Mouse (Mus musculus): ENCODE results near the gene Psmc3. TPM values are rescaled to one million over a fixed set of nuclear protein-coding genes. Genes with fewer than 3 reads are reported as not detected.
"Not testable (repeated sequence)": the region's sequence is repeated elsewhere in the genome, so short reads cannot be mapped to it uniquely, and the experiment has no call there.

Psmc3 gene
- polyA plus RNA-seq, 1 experiment from 2014 or later = 309 TPM

DNA sequence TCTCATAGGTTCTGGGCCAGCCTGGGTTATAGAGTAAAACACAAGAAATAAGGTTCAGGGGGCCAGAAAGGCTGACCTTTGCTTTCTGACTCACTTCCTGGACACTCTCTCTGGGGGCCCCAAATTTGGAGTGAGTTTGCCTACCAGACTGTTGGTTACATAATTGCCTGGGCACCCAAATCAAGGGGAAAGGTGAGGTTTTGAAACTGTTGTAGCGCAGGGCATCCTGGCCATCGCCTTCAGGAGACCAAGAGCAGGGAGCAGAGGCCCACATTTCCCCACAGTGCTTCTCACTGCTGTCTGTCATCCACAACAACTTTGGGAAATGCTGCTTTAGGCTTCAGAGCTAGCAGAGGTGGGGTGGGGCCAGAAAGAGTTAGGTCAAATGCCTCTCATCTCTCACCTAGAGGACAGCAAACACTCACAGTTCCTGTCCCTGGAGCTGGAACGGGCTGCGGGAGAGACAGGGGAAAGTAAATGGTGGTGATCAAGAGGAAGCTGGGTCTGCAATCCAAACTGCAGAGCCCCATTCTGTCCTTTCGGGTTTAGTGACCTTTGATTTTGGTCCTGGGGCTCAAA lies 56.1 kb downstream of the Psmc3 start:
- Histone ChIP-seq H3K4me1 (ENCODE audit: control insufficient read depth, insufficient read depth, low read length) (no peaks in the 10 kb centered on the region), H3K27ac (replicated peaks; ENCODE audit: low read depth, low read length) (no peak overlapping the region), H3K4me3 (ENCODE audit: low read depth, low read length) (no peak overlapping the region), H3K9me3 (ENCODE audit: control insufficient read depth, low read length) (no peaks in the 10 kb centered on the region), H3K4me2 (ENCODE audit: low read depth, low read length) (no peak overlapping the region), H3K9ac (ENCODE audit: low read depth, low read length) (no peak overlapping the region), H3K36me3 (ENCODE audit: control insufficient read depth, insufficient read depth, low read length) (no peaks in the 10 kb centered on the region), H3K27me3 (replicated peaks; ENCODE audit: control insufficient read depth, insufficient read depth, low read length) (no peaks in the 10 kb centered on the region)
- 89% methylated on average over 5 of the region's 5 CpGs for WGBS
- DNase-seq (ENCODE audit: low spot score) (no peak), ATAC-seq (ENCODE audit: low read depth) (no peak)

DNA sequence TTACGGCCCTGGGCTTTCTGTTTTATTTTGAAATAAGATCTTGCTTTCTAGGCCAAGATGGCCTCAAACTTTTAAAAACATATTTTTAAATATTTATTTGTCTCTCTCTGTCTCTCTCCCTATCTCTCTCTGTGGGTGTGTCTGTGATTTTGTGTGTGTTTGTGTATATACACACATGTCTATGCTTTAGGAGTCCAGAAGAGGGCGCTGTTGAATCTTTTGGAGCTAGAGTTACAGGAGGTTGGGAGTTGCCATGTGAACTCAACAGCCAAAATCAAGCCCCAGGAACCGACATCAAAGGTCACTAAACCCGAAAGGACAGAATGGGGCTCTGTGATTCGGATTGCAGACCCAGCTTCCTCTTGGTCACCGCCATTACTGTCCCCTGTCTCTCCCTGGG lies 56.6 kb downstream of the Psmc3 start:
- ATAC-seq (ENCODE audit: low read depth) = no peak
- WGBS = 73% methylated on average over 6 of the region's 6 CpGs
- no peak overlapping the region for H3K9ac ChIP-seq (ENCODE audit: low read depth, low read length)

DNA sequence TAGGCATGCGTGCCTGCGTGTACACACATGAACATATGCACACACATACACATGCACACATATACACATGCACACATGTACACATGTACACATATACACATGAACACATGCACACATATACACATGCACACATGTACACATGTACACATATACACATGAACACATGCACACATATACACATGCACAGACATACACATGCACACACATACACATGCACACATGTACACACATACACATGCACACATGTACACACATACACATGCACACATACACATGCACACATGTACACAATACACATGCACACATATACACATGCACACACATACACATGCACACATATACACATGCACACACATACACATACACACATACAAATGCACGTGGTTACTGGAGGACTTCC lies 58.0 kb downstream of the Psmc3 start:
- not testable (repeated sequence) for H3K36me3 ChIP-seq (ENCODE audit: control insufficient read depth, insufficient read depth, low read length); H3K4me2 ChIP-seq (ENCODE audit: low read depth, low read length); H3K27ac ChIP-seq (replicated peaks; ENCODE audit: low read depth, low read length); H3K4me3 ChIP-seq (ENCODE audit: low read depth, low read length); H3K9me3 ChIP-seq (ENCODE audit: control insufficient read depth, low read length); H3K4me1 ChIP-seq (ENCODE audit: control insufficient read depth, insufficient read depth, low read length); ATAC-seq (ENCODE audit: low read depth); DNase-seq (ENCODE audit: low spot score); H3K27me3 ChIP-seq (replicated peaks; ENCODE audit: control insufficient read depth, insufficient read depth, low read length); H3K9ac ChIP-seq (ENCODE audit: low read depth, low read length)
- WGBS = 86% methylated on average over 3 of the region's 3 CpGs

More for the DNA sequence above, 56.6 kb downstream of the Psmc3 start:
- Histone ChIP-seq H3K4me3 (ENCODE audit: low read depth, low read length) (no peak overlapping the region), H3K27me3 (replicated peaks; ENCODE audit: control insufficient read depth, insufficient read depth, low read length) (no peaks in the 10 kb centered on the region), H3K36me3 (ENCODE audit: control insufficient read depth, insufficient read depth, low read length) (no peaks in the 10 kb centered on the region), H3K27ac (replicated peaks; ENCODE audit: low read depth, low read length) (no peak overlapping the region), H3K4me1 (ENCODE audit: control insufficient read depth, insufficient read depth, low read length) (peaks cover 2% of the 10 kb centered on the region; the same call in 1 of the 2 replicates), H3K4me2 (ENCODE audit: low read depth, low read length) (no peak overlapping the region), H3K9me3 (ENCODE audit: control insufficient read depth, low read length) (no peaks in the 10 kb centered on the region)
- no peak for DNase-seq (ENCODE audit: low spot score)

DNA sequence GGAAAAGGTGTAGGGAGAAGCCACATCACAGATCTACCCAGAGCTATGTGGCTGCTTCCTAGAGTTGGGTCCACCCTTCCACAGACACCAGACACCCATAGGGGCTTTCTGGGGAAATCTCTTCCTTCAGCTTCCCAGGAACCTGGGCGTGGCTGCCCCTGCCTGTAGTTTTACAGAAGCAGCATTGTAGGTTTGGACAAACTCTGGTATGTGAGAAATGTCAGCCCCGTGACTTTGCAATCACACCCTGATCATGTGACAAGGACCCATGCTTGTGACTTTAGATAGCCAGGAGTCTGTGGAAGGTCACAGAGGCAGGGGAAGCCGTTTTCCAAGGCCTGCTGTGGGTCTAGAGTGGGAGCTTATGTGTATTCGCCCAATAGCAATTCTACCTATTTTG lies 58.7 kb downstream of the Psmc3 start:
- WGBS = 33% methylated on average over 4 of the region's 4 CpGs
- Histone ChIP-seq H3K9ac (ENCODE audit: low read depth, low read length) (no peak overlapping the region), H3K36me3 (ENCODE audit: control insufficient read depth, insufficient read depth, low read length) (no peaks in the 10 kb centered on the region), H3K4me3 (ENCODE audit: low read depth, low read length) (no peak overlapping the region), H3K27me3 (replicated peaks; ENCODE audit: control insufficient read depth, insufficient read depth, low read length) (no peaks in the 10 kb centered on the region), H3K4me1 (ENCODE audit: control insufficient read depth, insufficient read depth, low read length) (peaks cover 4% of the 10 kb centered on the region; the same call in 1 of the 2 replicates), H3K4me2 (ENCODE audit: low read depth, low read length) (no peak overlapping the region), H3K9me3 (ENCODE audit: control insufficient read depth, low read length) (no peaks in the 10 kb centered on the region), H3K27ac (replicated peaks; ENCODE audit: low read depth, low read length) (no peak overlapping the region)
- DNase-seq (ENCODE audit: low spot score) (peak; percentile 21), ATAC-seq (ENCODE audit: low read depth) (no peak)

DNA sequence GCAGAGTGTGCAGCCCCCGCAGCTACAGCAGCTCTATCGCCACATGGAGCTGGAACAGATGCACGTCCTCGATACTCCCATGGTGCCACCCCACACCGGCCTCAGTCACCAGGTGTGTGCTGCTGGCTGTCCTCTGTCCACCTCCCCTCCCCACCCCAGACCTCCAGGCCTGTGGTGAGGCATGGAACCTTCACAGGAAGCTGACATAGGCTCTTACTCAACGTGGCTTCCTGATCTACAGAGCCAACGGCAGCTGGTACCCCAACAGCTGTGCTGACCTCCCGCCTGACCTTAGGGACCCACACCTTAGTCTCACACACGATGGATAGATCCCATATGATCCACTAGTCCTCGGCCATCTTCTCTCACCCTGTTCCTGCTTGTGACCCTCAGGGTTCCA lies 59.5 kb downstream of the Psmc3 start:
- Histone ChIP-seq H3K4me2 (ENCODE audit: low read depth, low read length) (no peak overlapping the region), H3K27me3 (replicated peaks; ENCODE audit: control insufficient read depth, insufficient read depth, low read length) (no peaks in the 10 kb centered on the region), H3K4me3 (ENCODE audit: low read depth, low read length) (no peak overlapping the region), H3K36me3 (ENCODE audit: control insufficient read depth, insufficient read depth, low read length) (no peaks in the 10 kb centered on the region), H3K9me3 (ENCODE audit: control insufficient read depth, low read length) (no peaks in the 10 kb centered on the region), H3K27ac (replicated peaks; ENCODE audit: low read depth, low read length) (no peak overlapping the region), H3K9ac (ENCODE audit: low read depth, low read length) (no peak overlapping the region), H3K4me1 (ENCODE audit: control insufficient read depth, insufficient read depth, low read length) (peaks cover 4% of the 10 kb centered on the region; the same call in 1 of the 2 replicates)
- ATAC-seq (ENCODE audit: low read depth) = no peak
- no peak for DNase-seq (ENCODE audit: low spot score)
- 71% methylated on average over 10 of the region's 10 CpGs for WGBS

DNA sequence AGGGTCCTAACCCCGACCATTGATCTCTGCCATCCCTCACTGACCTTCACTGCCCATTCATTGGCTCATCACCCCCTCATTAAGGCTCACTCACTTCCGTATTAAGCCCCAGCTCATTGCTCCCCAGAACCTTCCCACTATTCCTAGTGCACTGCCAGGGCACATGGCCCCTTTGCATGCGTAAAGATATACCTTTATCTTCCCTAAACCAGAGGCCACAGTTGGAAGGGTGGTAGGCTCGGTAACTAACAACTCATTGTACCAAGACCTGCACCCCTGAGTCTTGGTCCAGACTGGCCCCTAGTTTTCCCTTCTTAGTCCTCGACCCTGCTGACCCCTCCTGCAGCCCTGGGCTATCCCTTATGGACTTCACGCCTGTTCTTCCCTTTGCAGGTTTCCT lies 60.0 kb downstream of the Psmc3 start:
- Histone ChIP-seq H3K9me3 (ENCODE audit: control insufficient read depth, low read length) (no peaks in the 10 kb centered on the region), H3K4me2 (ENCODE audit: low read depth, low read length) (no peak overlapping the region), H3K27me3 (replicated peaks; ENCODE audit: control insufficient read depth, insufficient read depth, low read length) (no peaks in the 10 kb centered on the region), H3K36me3 (ENCODE audit: control insufficient read depth, insufficient read depth, low read length) (no peaks in the 10 kb centered on the region), H3K4me3 (ENCODE audit: low read depth, low read length) (no peak overlapping the region), H3K4me1 (ENCODE audit: control insufficient read depth, insufficient read depth, low read length) (peaks cover 4% of the 10 kb centered on the region; the same call in 1 of the 2 replicates), H3K27ac (replicated peaks; ENCODE audit: low read depth, low read length) (no peak overlapping the region), H3K9ac (ENCODE audit: low read depth, low read length) (no peak overlapping the region)
- 73% methylated on average over 6 of the region's 6 CpGs for WGBS
- ATAC-seq (ENCODE audit: low read depth) = no peak
- DNase-seq (ENCODE audit: low spot score) = no peak

DNA sequence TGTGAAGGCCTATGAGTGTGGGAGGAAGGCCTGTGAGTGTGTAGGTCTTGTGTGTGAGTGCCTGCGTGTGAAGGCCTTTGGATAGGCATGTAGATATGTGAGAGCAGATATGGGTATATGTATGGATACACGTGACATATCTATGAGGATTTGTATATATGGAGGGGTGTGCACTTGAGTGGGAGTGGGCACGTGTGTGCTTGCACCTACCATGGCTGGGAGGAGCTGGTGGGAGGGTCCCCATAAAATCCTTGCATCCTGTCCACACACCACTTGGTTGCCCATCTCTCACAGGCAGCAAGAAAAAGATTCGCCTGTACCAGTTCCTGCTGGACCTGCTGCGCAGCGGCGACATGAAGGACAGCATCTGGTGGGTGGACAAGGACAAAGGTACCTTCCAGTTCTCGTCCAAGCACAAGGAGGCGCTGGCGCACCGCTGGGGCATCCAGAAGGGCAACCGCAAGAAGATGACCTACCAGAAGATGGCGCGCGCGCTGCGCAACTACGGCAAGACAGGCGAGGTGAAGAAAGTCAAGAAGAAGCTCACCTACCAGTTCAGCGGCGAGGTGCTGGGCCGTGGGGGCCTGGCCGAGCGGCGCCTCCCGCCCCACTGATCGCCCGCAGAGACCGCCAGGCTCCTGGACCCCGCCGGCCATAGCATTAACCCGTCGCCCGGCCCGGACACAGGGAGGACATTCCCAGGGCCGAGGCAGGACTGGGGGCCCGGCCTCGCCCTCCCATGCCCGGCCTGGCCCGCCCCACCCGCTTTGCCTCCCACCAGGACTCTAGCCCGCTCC lies 61.2 kb downstream of the Psmc3 start:
- no peaks in the 10 kb centered on the region for H3K36me3 ChIP-seq (ENCODE audit: control insufficient read depth, insufficient read depth, low read length)
- H3K4me1 ChIP-seq (ENCODE audit: control insufficient read depth, insufficient read depth, low read length) = peaks cover 4% of the 10 kb centered on the region; the same call in 1 of the 2 replicates
- WGBS = 15% methylated on average over 30 of the region's 42 CpGs
- peak overlapping the region; percentile 94 for H3K4me2 ChIP-seq (ENCODE audit: low read depth, low read length)
- H3K9me3 ChIP-seq (ENCODE audit: control insufficient read depth, low read length) = no peaks in the 10 kb centered on the region
- peak overlapping the region; percentile 78 for H3K9ac ChIP-seq (ENCODE audit: low read depth, low read length)
- no peak overlapping the region for H3K27ac ChIP-seq (replicated peaks; ENCODE audit: low read depth, low read length)
- DNase-seq (ENCODE audit: low spot score) (peak; percentile 93), ATAC-seq (ENCODE audit: low read depth) (peak; percentile 81)
- H3K27me3 ChIP-seq (replicated peaks; ENCODE audit: control insufficient read depth, insufficient read depth, low read length) = no peaks in the 10 kb centered on the region
- H3K4me3 ChIP-seq (ENCODE audit: low read depth, low read length) = peak overlapping the region; percentile 48

DNA sequence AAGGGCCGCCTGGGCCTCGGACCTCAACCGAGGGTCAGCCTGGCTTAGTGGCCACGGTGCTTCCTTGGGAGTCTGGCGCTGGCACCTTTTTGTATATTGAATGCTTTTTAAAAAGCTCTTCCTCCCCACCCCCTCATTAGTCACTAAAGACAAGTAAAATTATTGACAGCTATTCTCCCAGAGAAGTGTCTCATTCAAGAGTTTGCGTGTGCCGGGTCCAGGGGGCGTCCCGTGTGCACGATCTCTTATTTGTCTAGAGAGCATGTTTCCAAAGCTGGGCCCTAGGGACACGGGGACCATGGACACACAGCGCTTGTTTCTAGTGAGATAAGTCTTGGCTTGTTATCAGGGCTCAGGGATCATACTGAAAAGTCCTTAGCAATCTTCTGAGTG lies 61.8 kb downstream of the Psmc3 start:
- peak overlapping the region; percentile 94 for H3K4me2 ChIP-seq (ENCODE audit: low read depth, low read length)
- 34% methylated on average over 11 of the region's 12 CpGs for WGBS
- H3K4me3 ChIP-seq (ENCODE audit: low read depth, low read length) = peak overlapping the region; percentile 48
- H3K4me1 ChIP-seq (ENCODE audit: control insufficient read depth, insufficient read depth, low read length) = peaks cover 4% of the 10 kb centered on the region; the same call in 1 of the 2 replicates
- no peak for DNase-seq (ENCODE audit: low spot score)
- H3K36me3 ChIP-seq (ENCODE audit: control insufficient read depth, insufficient read depth, low read length) = no peaks in the 10 kb centered on the region
- peak overlapping the region; percentile 78 for H3K9ac ChIP-seq (ENCODE audit: low read depth, low read length)
- no peak overlapping the region for H3K27ac ChIP-seq (replicated peaks; ENCODE audit: low read depth, low read length)
- no peaks in the 10 kb centered on the region for H3K9me3 ChIP-seq (ENCODE audit: control insufficient read depth, low read length)
- no peaks in the 10 kb centered on the region for H3K27me3 ChIP-seq (replicated peaks; ENCODE audit: control insufficient read depth, insufficient read depth, low read length)
- ATAC-seq (ENCODE audit: low read depth) = no peak
